Mouse (Mus musculus) c-Kit-positive CD71-positive TER-119-positive erythroid progenitor cells, embryonic 14.5 days (primary cell): Measurements from ENCODE around the gene Wnk1.
A peak's percentile ranks its signal among the peaks of the same experiment; 100 is the strongest.

Source experiments
- DNase-seq: peaks from one replicate; pipeline ENCODE4 v3.0.0-alpha.2; 2013; ENCODE audit warnings: low spot score

Wnk1 gene

GRCm38 (mm10) chr6:119903081-119903789, 135.2 kb downstream of the Wnk1 start:
- DNase-seq = peak; percentile 18

GRCm38 (mm10) chr6:119902204-119903080, 136.0 kb downstream of the Wnk1 start, which contains the start of gene Rad52:
Gene Rad52 (plus strand): TSS chr6:119902698.
- peak; percentile 88 for DNase-seq

DNA sequence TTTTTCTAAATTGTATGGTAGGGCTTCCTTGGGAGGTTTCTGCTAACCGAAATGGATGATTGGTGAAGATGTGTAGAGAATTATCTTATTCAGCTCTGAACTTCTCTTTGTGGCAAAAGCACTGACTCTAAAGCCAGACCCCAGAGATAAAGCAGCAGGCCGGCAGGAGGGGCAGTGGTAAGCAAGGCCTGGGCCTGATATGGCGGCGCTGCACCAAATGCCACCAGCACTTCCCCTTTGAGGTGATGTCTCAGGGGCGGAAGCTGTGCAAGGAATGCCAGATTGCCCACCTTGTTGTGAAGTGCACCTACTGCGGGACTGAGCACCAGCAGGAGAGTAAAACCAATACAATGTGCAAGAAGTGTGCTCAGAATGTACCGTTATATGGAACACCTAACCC, 145.8 kb downstream of the Wnk1 start:
- no peak for DNase-seq

DNA sequence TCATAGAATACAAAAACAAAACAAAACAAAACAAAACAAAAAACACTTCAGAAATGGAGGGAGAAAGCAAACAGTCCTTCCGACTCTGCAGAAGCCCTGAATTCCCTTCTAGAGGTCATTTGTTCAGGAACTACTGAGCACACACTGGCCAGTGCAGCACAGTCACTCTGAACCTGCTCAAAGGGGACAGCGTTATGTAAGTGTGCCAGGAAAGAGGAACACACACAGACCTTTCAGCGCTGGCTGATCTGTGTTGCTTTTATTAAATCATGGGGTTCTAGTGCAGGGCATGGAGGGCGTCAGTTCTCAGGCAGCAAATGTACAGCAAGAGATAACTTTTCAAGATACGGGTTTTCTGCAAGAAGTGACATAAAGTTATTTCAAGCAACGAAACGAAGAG, 155.3 kb downstream of the Wnk1 start:
- DNase-seq = no peak
